Mouse (Mus musculus) gastrocnemius, adult 2 months (tissue): ENCODE results near the gene Lrp2. TPM values are rescaled to one million over a fixed set of nuclear protein-coding genes. Genes with fewer than 3 reads are reported as not detected.

ENCODE experiments used
- DNase-seq: peaks from one replicate; pipeline ENCODE4 v3.0.0; 2022
- H3K27ac ChIP-seq: fragments of 200-600 bp; 2 replicates; pipeline ENCODE4 v1.8.1; 2022; ENCODE audit warnings: mild to moderate bottlenecking
- H3K4me3 ChIP-seq: fragments of 200-600 bp; 2 replicates; pipeline ENCODE4 v1.8.1; 2022; ENCODE audit warnings: mild to moderate bottlenecking, moderate library complexity
- CTCF ChIP-seq: fragments of 200-600 bp; IDR thresholded peaks from 2 replicates; pipeline ENCODE4 v1.8.1; 2022; ENCODE audit warnings: antibody characterized with exemption, mild to moderate bottlenecking, moderate library complexity
- intact Hi-C: fragments of 180-260 bp; cut with DNase I; formaldehyde crosslinking; loops from one replicate; pipeline ENCODE4 v1.15.1; 2025
- total RNA-seq, 2 experiments: library from RNA; stranded (reverse); gene quantifications; 2 replicates each; pipeline ENCODE4 v1.2.3; 2021

The Lrp2 gene
- total RNA-seq, 2 experiments from 2014 or later = not detected

DNA sequence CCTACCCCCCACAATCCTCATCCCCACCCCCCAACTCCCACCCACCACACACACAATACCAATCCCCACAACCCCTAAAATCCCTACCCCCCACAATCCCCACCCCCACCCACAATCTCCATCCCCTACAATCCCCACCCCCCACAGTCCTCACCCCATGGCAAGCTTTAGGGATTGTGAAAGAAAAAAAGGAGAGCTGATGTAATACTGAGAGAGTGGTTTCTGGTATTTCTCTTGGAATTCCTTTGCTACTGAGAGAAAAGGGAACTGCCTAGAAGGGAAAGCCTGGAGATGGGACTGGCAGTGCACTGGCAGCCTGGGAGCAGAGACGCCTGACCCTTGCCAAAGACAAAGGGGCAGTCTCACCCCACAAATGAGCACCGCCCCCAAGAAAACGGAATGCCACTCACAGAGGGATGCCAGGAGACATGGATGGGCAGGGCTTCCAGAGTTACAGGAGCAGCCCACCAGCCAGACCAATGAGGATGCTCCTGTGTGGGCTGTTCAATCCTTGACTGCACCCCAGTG lies 54.3 kb downstream of the Lrp2 start:
- intact Hi-C loops = no loop called here
- no peak overlapping the region for H3K27ac ChIP-seq
- H3K4me3 ChIP-seq = no peak overlapping the region
- no peak for TF ChIP-seq CTCF
- DNase-seq = no peak

- DNase-seq = no peak
- Histone ChIP-seq H3K27ac (no peak overlapping the region), H3K4me3 (no peak overlapping the region)
- TF ChIP-seq CTCF = no peak
- intact Hi-C loops = no loop called here
Observed at GRCm38 (mm10) chr2:69530691-69531527, 55.0 kb downstream of the Lrp2 start.

DNA sequence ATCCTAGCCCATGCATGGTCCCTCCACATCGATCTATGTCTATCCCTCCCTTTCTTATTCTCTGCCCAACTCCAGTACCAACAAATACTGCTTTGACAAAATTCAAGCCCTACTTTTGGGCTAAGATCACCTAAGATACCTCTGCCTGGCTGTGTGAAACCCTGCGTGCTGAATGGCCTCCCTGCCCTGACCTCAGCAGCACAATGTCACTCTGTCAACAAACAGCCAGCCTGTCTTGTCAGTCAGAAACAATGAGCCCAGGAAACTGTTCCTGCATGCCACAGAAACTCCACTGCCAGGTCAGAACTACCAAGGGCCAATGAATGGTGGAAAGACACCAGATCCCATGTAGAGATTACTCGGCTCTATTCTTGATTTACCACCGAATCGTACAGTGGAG lies 55.7 kb downstream of the Lrp2 start:
- intact Hi-C loops = no loop called here
- DNase-seq = no peak
- TF ChIP-seq CTCF = no peak
- Histone ChIP-seq H3K27ac (no peak overlapping the region), H3K4me3 (no peak overlapping the region)

- intact Hi-C loops = no loop called here
- H3K4me3 ChIP-seq = no peak overlapping the region
- TF ChIP-seq CTCF = no peak
Observed at GRCm38 (mm10) chr2:69520273-69520672, 65.6 kb downstream of the Lrp2 start.

DNA sequence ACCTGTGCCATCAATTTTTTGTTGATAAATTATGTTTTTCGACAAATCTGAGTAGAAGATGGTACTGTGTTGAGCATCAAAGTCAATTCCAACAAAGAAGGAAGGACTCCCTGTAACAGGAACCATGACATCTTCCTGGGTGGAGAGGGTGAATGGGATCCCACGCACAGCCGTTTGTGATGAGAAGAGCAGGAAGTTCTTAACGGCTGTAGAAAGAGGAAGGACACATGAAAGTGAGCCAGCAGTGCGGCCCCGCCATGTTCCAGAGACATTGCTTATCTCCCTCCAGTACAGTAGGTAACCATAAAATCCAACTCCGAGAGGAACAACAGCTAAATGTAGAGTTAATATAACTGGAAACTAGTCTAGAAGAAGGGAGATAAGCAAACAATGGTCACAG lies 67.6 kb downstream of the Lrp2 start:
- intact Hi-C loops = no loop called here

More at GRCm38 (mm10) chr2:69520273-69520672, 65.6 kb downstream of the Lrp2 start:
- no peak overlapping the region for H3K27ac ChIP-seq
- no peak for DNase-seq

DNA sequence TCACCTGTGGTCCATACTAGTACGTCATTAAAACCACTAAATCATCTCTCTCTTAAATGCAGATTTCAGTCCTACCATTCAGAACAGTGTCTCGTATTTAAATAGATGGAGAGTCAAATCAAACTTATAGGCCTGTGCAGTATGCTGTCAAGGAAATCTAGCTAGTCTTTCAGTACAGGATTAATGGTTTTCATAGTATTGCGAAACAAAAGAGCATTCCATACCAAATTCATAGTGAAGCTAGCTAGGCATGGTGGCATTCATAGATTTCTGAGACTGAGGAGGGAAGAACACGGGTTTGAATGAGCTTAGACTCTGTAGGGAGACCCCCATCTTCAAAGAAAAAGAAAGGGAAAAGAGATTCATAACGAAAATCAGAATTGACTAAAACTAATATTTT lies 74.1 kb downstream of the Lrp2 start:
- Histone ChIP-seq H3K4me3 (no peak overlapping the region), H3K27ac (no peak overlapping the region)
- intact Hi-C loops = no loop called here
- no peak for DNase-seq
- TF ChIP-seq CTCF = no peak

More for the DNA sequence above, 67.6 kb downstream of the Lrp2 start:
- no peak for DNase-seq
- no peak overlapping the region for H3K27ac ChIP-seq
- TF ChIP-seq CTCF = no peak
- no peak overlapping the region for H3K4me3 ChIP-seq

DNA sequence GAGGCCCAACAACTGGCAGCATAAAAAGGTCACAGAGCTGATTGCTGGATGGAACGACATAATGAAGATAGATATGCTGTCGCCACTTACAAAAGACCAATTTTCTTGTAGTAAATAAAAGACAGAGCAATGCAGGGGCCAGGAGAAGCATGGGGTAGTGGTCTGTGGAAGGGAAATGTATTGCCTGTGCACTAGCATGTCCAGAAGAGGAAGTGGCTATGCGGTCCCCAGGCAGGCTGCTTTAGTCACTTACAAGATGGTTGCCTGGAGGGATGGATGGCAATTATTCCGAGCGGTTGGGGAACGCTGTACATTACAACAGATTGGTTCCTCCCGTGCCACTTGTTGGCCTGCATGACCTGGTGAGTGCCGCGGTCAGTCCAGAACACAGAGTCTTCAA lies 85.5 kb downstream of the Lrp2 start:
- intact Hi-C loops = no loop called here
- Histone ChIP-seq H3K27ac (no peak overlapping the region), H3K4me3 (no peak overlapping the region)
- DNase-seq = no peak
- no peak for TF ChIP-seq CTCF

DNA sequence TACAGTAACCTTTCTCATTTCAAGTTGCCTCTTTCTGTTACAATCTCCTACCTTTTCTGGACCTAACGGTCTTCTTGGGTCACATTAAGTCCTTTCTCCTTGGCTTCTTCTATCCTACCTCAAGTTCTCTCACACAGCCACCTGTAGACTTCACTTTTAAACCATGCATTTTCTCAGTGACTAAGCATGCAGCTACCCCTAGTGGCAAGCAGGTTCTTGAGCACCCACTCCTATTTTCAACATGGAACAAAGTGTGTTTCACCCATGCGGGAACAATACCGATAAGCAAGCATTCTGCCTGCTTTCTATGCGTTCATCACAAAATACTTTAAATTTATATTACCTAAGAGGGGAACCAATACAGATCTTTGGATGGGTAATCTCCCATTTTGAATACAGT lies 92.7 kb downstream of the Lrp2 start:
- DNase-seq = no peak
- no peak overlapping the region for H3K27ac ChIP-seq
- intact Hi-C loops = no loop called here
- peak; percentile 9; the same call in 1 of the 2 replicates for TF ChIP-seq CTCF
- no peak overlapping the region for H3K4me3 ChIP-seq

GRCm38 (mm10) chr2:69480965-69481364 lies 104.9 kb downstream of the Lrp2 start:
- no peak for TF ChIP-seq CTCF
- Histone ChIP-seq H3K27ac (no peak overlapping the region), H3K4me3 (no peak overlapping the region)
- DNase-seq = no peak
- intact Hi-C loops = no loop called here

- no peak overlapping the region for H3K4me3 ChIP-seq
- no peak overlapping the region for H3K27ac ChIP-seq
- no peak for TF ChIP-seq CTCF
- intact Hi-C loops = no loop called here
- DNase-seq = no peak
Observed at GRCm38 (mm10) chr2:69479859-69480258, 106.0 kb downstream of the Lrp2 start.

GRCm38 (mm10) chr2:69476901-69477300 lies 109.0 kb downstream of the Lrp2 start:
- intact Hi-C loops = no loop called here
- Histone ChIP-seq H3K27ac (no peak overlapping the region), H3K4me3 (no peak overlapping the region)
- no peak for DNase-seq
- TF ChIP-seq CTCF = no peak

DNA sequence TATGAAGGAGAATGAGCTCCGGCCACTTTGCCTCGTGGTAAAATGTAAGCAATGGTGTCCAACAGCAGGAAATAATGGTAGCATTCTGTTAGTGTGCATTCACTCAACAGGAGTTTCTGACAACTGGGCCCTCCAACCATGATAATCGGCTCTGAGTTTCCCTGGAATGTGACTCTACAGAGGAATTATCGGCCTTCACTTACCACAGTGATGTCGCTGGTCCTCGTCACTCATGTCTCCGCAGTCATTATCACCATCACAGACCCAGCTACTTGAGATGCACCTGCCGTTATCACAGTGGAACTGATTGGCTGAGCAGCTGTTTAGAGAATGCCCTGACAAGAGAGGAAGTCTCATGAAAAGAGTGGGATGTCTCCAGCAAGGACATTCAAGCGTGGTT lies 110.7 kb downstream of the Lrp2 start:
- H3K4me3 ChIP-seq = no peak overlapping the region
- TF ChIP-seq CTCF = no peak
- no peak overlapping the region for H3K27ac ChIP-seq
- no peak for DNase-seq
- intact Hi-C loops = no loop called here

- intact Hi-C loops = no loop called here
- TF ChIP-seq CTCF = no peak
- Histone ChIP-seq H3K27ac (no peak overlapping the region), H3K4me3 (no peak overlapping the region)
- no peak for DNase-seq
Observed at GRCm38 (mm10) chr2:69471837-69472236, 114.0 kb downstream of the Lrp2 start.

DNA sequence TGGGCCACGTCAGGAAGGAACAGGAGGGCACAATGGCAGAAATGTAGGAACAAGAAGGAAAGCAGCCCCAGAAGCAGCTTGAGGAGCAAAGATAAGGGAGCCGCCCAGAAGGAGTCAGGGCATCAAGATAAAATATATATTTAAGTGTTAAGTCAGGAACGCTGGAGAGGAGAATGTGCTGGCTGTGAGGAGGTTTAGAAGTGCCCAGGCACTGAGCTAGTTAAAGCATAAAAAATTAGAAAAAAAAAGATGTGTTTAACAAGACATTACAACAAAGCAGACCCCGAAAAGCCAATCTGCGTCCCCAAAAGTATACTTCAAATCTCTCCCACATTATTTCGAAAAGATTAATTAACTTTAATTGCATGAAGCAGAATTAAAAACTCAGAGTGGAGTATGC lies 122.3 kb downstream of the Lrp2 start:
- no peak overlapping the region for H3K4me3 ChIP-seq
- TF ChIP-seq CTCF = no peak
- intact Hi-C loops = no loop called here
- no peak for DNase-seq
- H3K27ac ChIP-seq = no peak overlapping the region
